Mouse (Mus musculus): ENCODE data around the gene Rsph1. TPM values are rescaled to one million over a fixed set of nuclear protein-coding genes. Genes with fewer than 3 reads are reported as not detected.

The Rsph1 gene
- total and polyA plus RNA-seq, 3 experiments = not detected

DNA sequence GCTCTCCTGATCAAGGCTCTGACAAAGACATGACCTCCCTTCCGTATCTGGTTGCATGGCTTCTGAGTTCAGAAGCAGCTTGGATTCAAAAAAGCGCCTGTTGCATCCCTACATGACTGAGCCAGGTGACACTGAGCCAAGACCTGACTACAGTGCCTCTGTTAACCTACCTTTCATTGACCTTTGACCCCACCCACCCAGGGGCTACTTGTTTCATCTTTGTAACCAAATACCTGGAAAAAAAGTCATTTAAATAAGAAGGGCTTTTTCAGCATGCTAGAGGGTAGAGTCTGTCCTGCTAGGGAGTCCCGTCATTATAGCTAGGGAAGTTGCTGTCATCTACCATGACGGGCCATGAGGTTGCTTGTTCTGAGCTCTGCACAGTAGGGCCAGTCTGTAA is 26.2 kb upstream of the Rsph1 start:
- Histone ChIP-seq H3K27ac (ENCODE audit: insufficient read depth, low read depth) (no peak overlapping the region), H3K4me3 (replicated peaks in 1 of 3; ENCODE audit: low read depth in 2 of 3, low read length in 2 of 3, poor library complexity in 1 of 3) (no peak overlapping the region), H3K4me1 (ENCODE audit: control insufficient read depth in 1 of 2, insufficient read depth in 2 of 2) (peaks cover 13 to 39% of the 10 kb centered on the region in 2 experiments; a peak in 3 of 4 replicates), H3K36me3 (replicated peaks in 1 of 2; ENCODE audit: control insufficient read depth in 1 of 2, insufficient read depth in 1 of 2, low read length in 1 of 2) (no peaks in the 10 kb centered on the region), H3K4me2 (ENCODE audit: insufficient read depth, low read depth, poor library complexity, severe bottlenecking) (no peak overlapping the region), H3K27me3 (replicated peaks) (peaks cover 9% of the 10 kb centered on the region), H3K79me2 (replicated peaks; ENCODE audit: control insufficient read depth, extremely low read depth, insufficient read depth, poor library complexity, severe bottlenecking) (no peaks in the 10 kb centered on the region), H3K9ac (ENCODE audit: insufficient read depth, low read depth) (no peak overlapping the region), H3K9me3 (replicated peaks; ENCODE audit: low read length) (no peaks in the 10 kb centered on the region)
- dilution Hi-C loops (cut with MboI; ENCODE audit: extremely low pct_ligation_motif_present, extremely low pct_unique_long_range_greater_than_20kb, low sequenced_read_pairs) (no loop called here), in situ Hi-C loops (cut with MboI; ENCODE audit: low pct_ligation_motif_present, low pct_unique_long_range_greater_than_20kb, low sequenced_read_pairs) (no loop called here)
- no peak for TF ChIP-seq POLR2A (IDR thresholded peaks at IDR 0.05; ENCODE audit: low read depth, low read length)
- no peak for TF ChIP-seq TBP (conservative IDR thresholded peaks at IDR 0.05; ENCODE audit: low read depth, low read length)
- no peak for TF ChIP-seq JUN (IDR thresholded peaks at IDR 0.05; ENCODE audit: insufficient read depth, low read depth, low read length)
- TF ChIP-seq MAX (IDR thresholded peaks at IDR 0.05; ENCODE audit: low read length) = no peak
- DNase-seq (ENCODE audit: extremely low read depth) = no peak

DNA sequence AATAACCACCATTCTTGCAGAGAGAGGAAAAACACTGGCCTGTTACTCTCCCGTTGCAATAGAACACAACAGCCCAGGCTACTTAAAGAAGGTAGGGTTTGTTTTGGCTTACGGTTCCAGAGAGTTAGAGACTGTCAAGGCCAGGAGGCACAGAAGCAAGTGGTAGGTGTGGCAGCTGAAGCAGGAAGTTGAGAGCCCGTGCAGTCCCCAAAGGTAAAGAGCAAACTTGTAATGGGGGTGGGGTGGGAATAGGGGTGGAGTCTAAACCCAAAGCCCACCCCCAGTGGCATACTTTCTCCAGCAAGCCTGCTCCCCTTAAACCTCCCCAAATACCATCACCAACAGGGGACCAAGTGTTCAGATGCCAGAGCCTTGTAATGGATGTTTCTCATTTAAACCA is 23.6 kb upstream of the Rsph1 start:
- Histone ChIP-seq H3K4me2 (ENCODE audit: insufficient read depth, low read depth, poor library complexity, severe bottlenecking) (no peak overlapping the region), H3K79me2 (replicated peaks; ENCODE audit: control insufficient read depth, extremely low read depth, insufficient read depth, poor library complexity, severe bottlenecking) (no peaks in the 10 kb centered on the region), H3K27ac (ENCODE audit: insufficient read depth, low read depth) (no peak overlapping the region), H3K27me3 (replicated peaks) (peaks cover 30% of the 10 kb centered on the region), H3K4me3 (replicated peaks in 1 of 3; ENCODE audit: low read depth in 2 of 3, low read length in 2 of 3, poor library complexity in 1 of 3) (no peak overlapping the region), H3K36me3 (replicated peaks in 1 of 2; ENCODE audit: control insufficient read depth in 1 of 2, insufficient read depth in 1 of 2, low read length in 1 of 2) (no peaks in the 10 kb centered on the region), H3K9ac (ENCODE audit: insufficient read depth, low read depth) (no peak overlapping the region), H3K4me1 (ENCODE audit: control insufficient read depth in 1 of 2, insufficient read depth in 2 of 2) (peaks cover 13 to 41% of the 10 kb centered on the region in 2 experiments; a peak in 3 of 4 replicates), H3K9me3 (replicated peaks; ENCODE audit: low read length) (no peaks in the 10 kb centered on the region)
- TF ChIP-seq SIN3A (IDR thresholded peaks at IDR 0.05; ENCODE audit: low read length) (no peak), POLR2A (IDR thresholded peaks at IDR 0.05; ENCODE audit: low read depth, low read length) (no peak), RAD21 (IDR thresholded peaks at IDR 0.05; ENCODE audit: low read depth, low read length) (no peak), ZKSCAN1 (IDR thresholded peaks at IDR 0.05; ENCODE audit: borderline replicate concordance, low read depth, low read length) (no peak), IRF4 (IDR thresholded peaks at IDR 0.05; ENCODE audit: low read depth, low read length) (no peak), GABPA (IDR thresholded peaks at IDR 0.05; ENCODE audit: insufficient replicate concordance, low read depth, low read length) (no peak), MAX (IDR thresholded peaks at IDR 0.05; ENCODE audit: low read length) (no peak), CHD2 (IDR thresholded peaks at IDR 0.05; ENCODE audit: low read length) (no peak), BHLHE40 (IDR thresholded peaks at IDR 0.05; ENCODE audit: low read depth, low read length) (no peak)
- in situ Hi-C loops (cut with MboI; ENCODE audit: low pct_ligation_motif_present, low pct_unique_long_range_greater_than_20kb, low sequenced_read_pairs) = no loop called here
- dilution Hi-C loops (cut with MboI; ENCODE audit: extremely low pct_ligation_motif_present, extremely low pct_unique_long_range_greater_than_20kb, low sequenced_read_pairs) = no loop called here
- DNase-seq (ENCODE audit: extremely low read depth) = no peak

DNA sequence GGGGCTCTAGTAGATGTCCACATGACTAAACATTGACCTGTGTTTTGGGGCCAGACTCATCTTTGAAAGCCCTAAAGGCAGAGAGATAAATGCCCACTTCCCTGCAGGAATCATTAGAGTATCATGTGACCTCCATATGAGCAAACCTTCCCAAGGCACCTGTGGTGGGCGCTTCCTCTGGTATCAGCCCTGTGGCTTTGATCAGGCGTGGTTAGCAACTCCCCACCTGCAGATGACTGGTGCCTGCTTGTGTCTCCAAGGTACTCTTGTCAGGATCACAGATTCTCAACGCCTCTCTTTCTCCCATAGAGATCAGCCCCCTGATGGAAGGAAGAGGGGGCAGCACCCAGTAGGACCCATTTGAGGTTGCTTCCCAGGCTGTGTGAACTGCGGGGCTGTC is 22.8 kb upstream of the Rsph1 start:
- Histone ChIP-seq H3K27me3 (replicated peaks) (peaks cover 35% of the 10 kb centered on the region), H3K27ac (ENCODE audit: insufficient read depth, low read depth) (no peak overlapping the region), H3K79me2 (replicated peaks; ENCODE audit: control insufficient read depth, extremely low read depth, insufficient read depth, poor library complexity, severe bottlenecking) (no peaks in the 10 kb centered on the region), H3K9ac (ENCODE audit: insufficient read depth, low read depth) (no peak overlapping the region), H3K4me3 (replicated peaks in 1 of 3; ENCODE audit: low read depth in 2 of 3, low read length in 2 of 3, poor library complexity in 1 of 3) (no peak overlapping the region), H3K9me3 (replicated peaks; ENCODE audit: low read length) (no peaks in the 10 kb centered on the region), H3K4me2 (ENCODE audit: insufficient read depth, low read depth, poor library complexity, severe bottlenecking) (no peak overlapping the region), H3K36me3 (replicated peaks in 1 of 2; ENCODE audit: control insufficient read depth in 1 of 2, insufficient read depth in 1 of 2, low read length in 1 of 2) (no peaks in the 10 kb centered on the region), H3K4me1 (ENCODE audit: control insufficient read depth in 1 of 2, insufficient read depth in 2 of 2) (peaks cover 5 to 41% of the 10 kb centered on the region in 2 experiments; a peak in 3 of 4 replicates)
- dilution Hi-C loops (cut with MboI; ENCODE audit: extremely low pct_ligation_motif_present, extremely low pct_unique_long_range_greater_than_20kb, low sequenced_read_pairs) (no loop called here), in situ Hi-C loops (cut with MboI; ENCODE audit: low pct_ligation_motif_present, low pct_unique_long_range_greater_than_20kb, low sequenced_read_pairs) (no loop called here)
- no peak for TF ChIP-seq MAX (IDR thresholded peaks at IDR 0.05; ENCODE audit: low read length)
- TF ChIP-seq UBTF (IDR thresholded peaks at IDR 0.05; ENCODE audit: low read depth, low read length) = no peak
- no peak for TF ChIP-seq IRF4 (IDR thresholded peaks at IDR 0.05; ENCODE audit: low read depth, low read length)
- no peak for TF ChIP-seq RAD21 (IDR thresholded peaks at IDR 0.05; ENCODE audit: low read depth, low read length)
- no peak for TF ChIP-seq CHD2 (IDR thresholded peaks at IDR 0.05; ENCODE audit: low read length)
- no peak for TF ChIP-seq NELFE (IDR thresholded peaks at IDR 0.05; ENCODE audit: low read depth, low read length)
- TF ChIP-seq ZKSCAN1 (IDR thresholded peaks at IDR 0.05; ENCODE audit: borderline replicate concordance, low read depth, low read length) = no peak
- no peak for TF ChIP-seq USF1 (IDR thresholded peaks at IDR 0.05; ENCODE audit: low read depth, low read length)
- TF ChIP-seq POLR2A (IDR thresholded peaks at IDR 0.05; ENCODE audit: low read depth, low read length) = no peak
- TF ChIP-seq MEF2A (IDR thresholded peaks at IDR 0.05; ENCODE audit: borderline replicate concordance, low read depth, low read length) = no peak
- no peak for TF ChIP-seq JUND (conservative IDR thresholded peaks at IDR 0.05; ENCODE audit: low read depth, low read length)
- no peak for TF ChIP-seq MAFK (IDR thresholded peaks at IDR 0.05; ENCODE audit: insufficient replicate concordance, low read length)
- no peak for TF ChIP-seq GABPA (IDR thresholded peaks at IDR 0.05; ENCODE audit: insufficient replicate concordance, low read depth, low read length)
- DNase-seq (ENCODE audit: extremely low read depth) = no peak
